Mouse (Mus musculus) urinary bladder, postnatal 0 days (tissue): ENCODE results near the gene Ltbp4. TPM values are rescaled to one million over a fixed set of nuclear protein-coding genes. Genes with fewer than 3 reads are reported as not detected.

Experiments
- polyA plus RNA-seq: library from polyadenylated mRNA; unstranded; fragments of >200 nt; fragmentation: Nextera tagmentation; extraction: Ambion mirVana; gene quantifications from 2 replicates; pipeline ENCODE4 v1.2.1, GENCODE M21; 2015

Gene Ltbp4
- 100 and 115 TPM in 2 replicates for polyA plus RNA-seq

GRCm38 (mm10) chr7:27337175-27337853, at the start of gene Ltbp4:
Gene Ltbp4, minus strand, starts transcription at chr7:27337692.

GRCm38 (mm10) chr7:27356861-27357594, 19.5 kb upstream of the Ltbp4 start, which contains the start of gene Gm20479:
Gene Gm20479, minus strand, starts transcription at chr7:27357419.

GRCm38 (mm10) chr7:27355745-27356240, 18.3 kb upstream of the Ltbp4 start, which contains the start of gene Shkbp1:
Gene Shkbp1, minus strand, starts transcription at chr7:27356019.

GRCm38 (mm10) chr7:27258205-27258899, 79.1 kb downstream of the Ltbp4 start, which contains the start of gene Numbl:
Gene Numbl, plus strand, starts transcription at chr7:27258433.

Other genes starting within 250 kb of the Ltbp4 start
- gene Cyp2f2, start 217.8 kb downstream of the Ltbp4 start, polyA plus RNA-seq, result 1.2 TPM in 2 replicates
- gene Cyp2t4, start 184.0 kb downstream of the Ltbp4 start, polyA plus RNA-seq, result not detected in 2 replicates
- 51.9 and 54.2 TPM in 2 replicates for gene Egln2, start 170.9 kb downstream of the Ltbp4 start, polyA plus RNA-seq
- 78.5 and 84.2 TPM in 2 replicates for gene Rab4b, start 158.8 kb downstream of the Ltbp4 start, polyA plus RNA-seq
- gene Gm21983, start 156.6 kb downstream of the Ltbp4 start, polyA plus RNA-seq, result not detected in 2 replicates
- gene Mia, start 156.5 kb downstream of the Ltbp4 start, polyA plus RNA-seq, result 0.49 and 0.75 TPM in 2 replicates
- 2.2 and 2.4 TPM in 2 replicates for gene BC024978, start 141.9 kb downstream of the Ltbp4 start, polyA plus RNA-seq
- 88.1 and 89.0 TPM in 2 replicates for gene Snrpa, start 141.4 kb downstream of the Ltbp4 start, polyA plus RNA-seq
- gene Itpkc, start 109.0 kb downstream of the Ltbp4 start, polyA plus RNA-seq, result 3.4 and 3.6 TPM in 2 replicates
- gene Coq8b, start 104.7 kb downstream of the Ltbp4 start, polyA plus RNA-seq, result 13.0 and 14.1 TPM in 2 replicates
- 21.1 and 22.5 TPM in 2 replicates for gene Numbl, start 79.3 kb downstream of the Ltbp4 start, polyA plus RNA-seq
- 26.1 and 28.3 TPM in 2 replicates for gene Shkbp1, start 18.3 kb upstream of the Ltbp4 start, polyA plus RNA-seq
- 0.51 and 1.5 TPM in 2 replicates for gene Gm20479, start 19.7 kb upstream of the Ltbp4 start, polyA plus RNA-seq
- 0.37 and 0.46 TPM in 2 replicates for gene Sptbn4, start 110.0 kb upstream of the Ltbp4 start, polyA plus RNA-seq
- gene Blvrb, start 110.3 kb upstream of the Ltbp4 start, polyA plus RNA-seq, result 50.0 and 67.3 TPM in 2 replicates
- 19.5 and 22.0 TPM in 2 replicates for gene Sertad3, start 136.1 kb upstream of the Ltbp4 start, polyA plus RNA-seq
- gene Sertad1, start 149.2 kb upstream of the Ltbp4 start, polyA plus RNA-seq, result 53.6 and 59.8 TPM in 2 replicates
- gene Prx, start 161.6 kb upstream of the Ltbp4 start, polyA plus RNA-seq, result 4.2 and 5.3 TPM in 2 replicates
- 0.75 and 0.76 TPM in 2 replicates for gene Hipk4, start 185.6 kb upstream of the Ltbp4 start, polyA plus RNA-seq
- gene Pld3, start 215.5 kb upstream of the Ltbp4 start, polyA plus RNA-seq, result 61.5 and 71.4 TPM in 2 replicates
- gene 2310022A10Rik, start 215.5 kb upstream of the Ltbp4 start, polyA plus RNA-seq, result 10.5 and 11.2 TPM in 2 replicates